Mouse (Mus musculus) c-Kit-positive CD71-positive TER-119-positive erythroid progenitor cells, embryonic 14.5 days (primary cell): ENCODE results near the gene Plekhb2.

Source experiments
- DNase-seq: peaks from one replicate; pipeline ENCODE4 v3.0.0-alpha.2; 2013; ENCODE audit warnings: low spot score

The Plekhb2 gene

DNA sequence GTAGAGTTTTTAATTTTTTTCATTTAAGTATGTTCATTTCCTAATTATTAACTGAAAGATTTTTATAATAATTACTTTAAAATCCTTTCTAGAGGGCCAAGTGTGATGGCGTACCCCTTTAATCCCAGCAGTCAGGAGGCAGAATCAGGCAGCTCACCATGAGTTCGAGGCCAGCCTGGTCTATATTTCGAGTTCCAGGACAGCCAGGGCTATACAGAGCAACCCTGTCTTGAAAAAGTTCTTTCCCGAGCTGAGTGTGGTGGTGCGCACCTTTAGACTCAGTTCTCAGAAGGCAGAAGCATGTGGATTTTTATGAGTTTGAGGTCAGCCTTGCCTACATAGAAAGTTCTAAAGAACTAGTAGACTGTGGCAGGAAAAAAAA is 17.8 kb downstream of the Plekhb2 start:
- no peak for DNase-seq

- DNase-seq, result no peak
These were observed 18.6 kb downstream of the Plekhb2 start for GRCm38 (mm10) chr1:34868391-34868790.

DNA sequence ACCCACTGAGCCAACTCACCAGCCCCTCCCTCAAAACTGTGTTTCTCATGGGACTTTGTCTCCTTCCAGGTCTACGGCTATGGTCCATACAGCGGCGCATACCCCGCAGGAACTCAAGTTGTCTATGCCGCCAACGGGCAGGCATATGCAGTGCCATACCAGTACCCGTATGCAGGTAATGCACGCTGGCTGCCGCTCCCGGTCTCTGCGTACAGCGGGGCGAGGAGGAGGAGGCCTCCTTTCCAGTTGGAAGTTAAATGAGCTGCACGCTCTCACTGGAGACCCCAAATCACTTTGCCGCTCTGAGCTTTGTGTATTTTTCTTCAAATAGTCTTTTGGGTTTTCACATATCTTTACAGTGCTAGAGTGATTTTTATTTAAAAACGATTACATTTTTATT is 19.5 kb downstream of the Plekhb2 start:
- no peak for DNase-seq

GRCm38 (mm10) chr1:34871170-34871569 is 21.4 kb downstream of the Plekhb2 start:
- no peak for DNase-seq

DNA sequence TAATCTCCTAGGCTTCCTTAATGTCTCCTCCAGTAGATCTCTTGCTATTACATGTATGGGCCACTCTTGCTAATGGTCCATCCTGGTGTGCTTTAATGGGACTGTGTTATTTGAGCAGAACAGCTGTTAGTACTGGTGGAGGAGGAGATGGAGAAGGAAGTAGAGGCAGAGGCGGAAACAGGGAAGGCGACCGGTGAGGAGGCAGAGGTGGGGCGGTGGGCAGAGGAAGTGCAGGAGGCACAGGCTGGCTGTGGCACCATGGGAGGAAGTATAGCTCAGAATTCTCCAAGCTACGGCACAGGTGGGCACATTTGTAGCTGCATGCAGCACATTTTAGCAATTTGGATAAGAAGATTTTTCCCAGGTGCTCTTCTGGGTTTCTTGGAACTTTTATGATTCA is 23.8 kb downstream of the Plekhb2 start:
- no peak for DNase-seq

GRCm38 (mm10) chr1:34879611-34880010 is 29.8 kb downstream of the Plekhb2 start:
- DNase-seq, result no peak

DNA sequence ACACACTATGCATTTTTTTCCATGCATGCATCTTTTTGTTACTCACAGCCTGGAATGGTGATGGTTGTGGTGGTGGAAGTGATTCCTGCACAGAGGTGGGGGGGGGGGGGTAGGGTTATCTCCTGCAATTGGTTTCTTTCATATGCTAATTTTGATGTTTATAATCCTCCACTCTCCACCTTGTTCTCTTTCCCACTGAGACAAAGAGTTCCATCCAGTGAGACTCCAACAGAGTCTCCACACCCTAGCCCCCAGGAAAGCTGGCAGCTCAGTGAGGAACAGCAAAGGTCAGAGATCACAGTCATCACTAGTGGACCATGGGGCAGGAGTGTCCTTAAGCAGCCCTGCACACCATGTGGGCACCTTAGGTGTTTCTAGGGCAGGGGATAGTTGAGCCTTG is 34.0 kb downstream of the Plekhb2 start:
- no peak for DNase-seq

GRCm38 (mm10) chr1:34891559-34892289 is 41.9 kb downstream of the Plekhb2 start:
- DNase-seq, result no peak

DNA sequence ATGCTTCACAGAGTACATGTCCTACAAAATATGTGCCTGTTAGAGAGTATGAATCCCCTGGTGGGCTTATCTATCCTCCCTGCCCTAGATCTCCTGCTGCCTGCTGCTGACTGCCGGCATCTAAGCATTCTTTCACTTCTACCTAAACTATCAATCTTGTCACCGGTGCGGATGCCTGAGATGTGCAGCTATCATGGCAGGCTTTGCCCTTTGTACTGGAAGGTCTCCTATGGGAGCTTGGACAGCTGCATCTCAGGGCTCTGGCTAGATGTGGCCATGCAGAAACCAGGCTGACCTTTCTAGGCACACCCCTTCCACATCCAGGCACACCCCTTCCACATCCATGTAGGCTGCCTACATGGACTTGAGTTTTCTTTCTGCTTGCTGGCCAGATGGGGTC is 42.7 kb downstream of the Plekhb2 start:
- no peak for DNase-seq

DNA sequence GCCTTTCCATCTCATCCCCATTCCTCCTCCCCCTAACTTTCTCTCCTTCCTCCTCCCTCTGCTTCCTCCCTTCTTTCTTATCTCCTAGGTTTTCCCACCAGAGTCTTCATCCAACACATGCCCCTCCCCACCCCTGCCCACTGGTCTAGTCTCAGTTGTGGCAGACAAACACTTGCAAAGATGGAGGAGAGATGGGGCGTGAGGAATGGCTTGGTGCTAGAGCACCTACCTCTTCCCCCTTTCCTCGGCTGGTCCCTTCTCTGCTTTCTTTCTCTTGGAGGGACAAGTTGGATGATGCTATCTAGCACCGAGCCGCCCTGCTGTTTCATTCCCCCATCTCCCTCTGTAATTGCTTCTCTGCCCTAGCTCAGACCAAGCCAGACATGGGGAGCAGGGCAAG is 43.6 kb downstream of the Plekhb2 start:
- no peak for DNase-seq

GRCm38 (mm10) chr1:34893831-34894230 is 44.1 kb downstream of the Plekhb2 start:
- no peak for DNase-seq

DNA sequence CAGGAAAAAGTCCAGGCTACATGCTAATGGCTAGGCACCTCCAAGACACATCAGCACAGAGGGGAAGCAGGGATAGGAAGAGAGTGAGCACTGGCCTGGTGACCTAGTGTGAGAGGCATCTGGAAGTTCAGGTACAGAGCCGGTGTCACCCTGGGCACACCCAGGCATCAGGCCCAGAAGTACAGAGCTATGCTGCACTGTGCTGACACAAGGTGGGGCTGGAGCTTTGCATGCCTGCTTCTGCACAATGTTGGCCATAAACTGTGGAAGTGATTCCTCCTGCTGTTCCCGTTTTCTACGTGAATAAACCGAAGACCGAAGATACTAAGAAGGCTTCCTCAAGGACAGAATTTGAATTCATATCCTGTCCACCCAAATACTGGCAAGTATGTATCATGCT is 46.3 kb downstream of the Plekhb2 start:
- DNase-seq, result no peak

GRCm38 (mm10) chr1:34896898-34897297 is 47.1 kb downstream of the Plekhb2 start:
- DNase-seq, result peak; percentile 13

- no peak for DNase-seq
These were observed 78.9 kb downstream of the Plekhb2 start for GRCm38 (mm10) chr1:34928656-34929055.
